Mouse (Mus musculus): ENCODE data around the gene Mtif3. TPM values are rescaled to one million over a fixed set of nuclear protein-coding genes. Genes with fewer than 3 reads are reported as not detected.

The Mtif3 gene
- 27.8 and 28.3 TPM in 2 replicates for polyA plus RNA-seq (2015; fragmentation: Nextera tagmentation; extraction: Ambion mirVana)

- Histone ChIP-seq H3K4me3 (replicated peaks) (peak within 1 kb of the TSS; percentile 90), H3K9ac (peak within 1 kb of the TSS; percentile 82), H3K27ac (peak within 1 kb of the TSS; percentile 60), H3K36me3 (peaks cover 4% of the 10 kb centered on the region; the same call in 1 of the 2 replicates), H3K4me2 (replicated peaks) (peak within 1 kb of the TSS; percentile 52), H3K9me3 (no peaks in the 10 kb centered on the region), H3K27me3 (replicated peaks) (no peaks in the 10 kb centered on the region), H3K4me1 (replicated peaks) (peaks cover 5% of the 10 kb centered on the region; the same call in 1 of the 2 replicates)
- peak; percentile 91 for ATAC-seq
- WGBS: 1% methylated on average over 46 of the region's 46 CpGs
These were observed at the start of gene Mtif3 for GRCm38 (mm10) chr5:146963118-146963936. Mtif3 (minus strand) TSS chr5:146963800.

GRCm38 (mm10) chr5:147011333-147011732 lies 47.7 kb upstream of the Mtif3 start:
- no peaks in the 10 kb centered on the region for H3K9me3 ChIP-seq
- ATAC-seq: no peak
- H3K27ac ChIP-seq: no peak overlapping the region
- no peaks in the 10 kb centered on the region for H3K27me3 ChIP-seq (replicated peaks)
- WGBS: 79% methylated on average over 10 of the region's 10 CpGs
- no peak overlapping the region for H3K4me3 ChIP-seq (replicated peaks)
- H3K9ac ChIP-seq: no peak overlapping the region
- no peaks in the 10 kb centered on the region for H3K36me3 ChIP-seq
- no peaks in the 10 kb centered on the region for H3K4me1 ChIP-seq (replicated peaks)
- no peak overlapping the region for H3K4me2 ChIP-seq (replicated peaks)

GRCm38 (mm10) chr5:147003303-147003702 lies 39.7 kb upstream of the Mtif3 start:
- H3K36me3 ChIP-seq: no peaks in the 10 kb centered on the region
- 72% methylated on average over 1 of the region's 1 CpGs for WGBS
- no peaks in the 10 kb centered on the region for H3K9me3 ChIP-seq
- H3K27ac ChIP-seq: no peak overlapping the region
- H3K4me2 ChIP-seq (replicated peaks): no peak overlapping the region
- 0 out of 2 replicates have a peak, but pooled peaks cover 3% of the 10 kb centered on the region for H3K4me1 ChIP-seq (replicated peaks)
- no peak overlapping the region for H3K9ac ChIP-seq
- no peak overlapping the region for H3K4me3 ChIP-seq (replicated peaks)
- H3K27me3 ChIP-seq (replicated peaks): no peaks in the 10 kb centered on the region
- no peak for ATAC-seq

GRCm38 (mm10) chr5:147001312-147001711 lies 37.7 kb upstream of the Mtif3 start:
- Histone ChIP-seq H3K27me3 (replicated peaks) (no peaks in the 10 kb centered on the region), H3K4me3 (replicated peaks) (no peak overlapping the region), H3K36me3 (no peaks in the 10 kb centered on the region), H3K4me2 (replicated peaks) (no peak overlapping the region), H3K9me3 (no peaks in the 10 kb centered on the region), H3K4me1 (replicated peaks) (0 out of 2 replicates have a peak, but pooled peaks cover 3% of the 10 kb centered on the region), H3K27ac (no peak overlapping the region), H3K9ac (no peak overlapping the region)
- no peak for ATAC-seq
- 78% methylated on average over 4 of the region's 4 CpGs for WGBS

GRCm38 (mm10) chr5:146998802-146999201 lies 35.2 kb upstream of the Mtif3 start:
- H3K9me3 ChIP-seq: no peaks in the 10 kb centered on the region
- 0 out of 2 replicates have a peak, but pooled peaks cover 3% of the 10 kb centered on the region for H3K4me1 ChIP-seq (replicated peaks)
- no peak overlapping the region for H3K4me2 ChIP-seq (replicated peaks)
- WGBS: 91% methylated on average over 12 of the region's 12 CpGs
- H3K27ac ChIP-seq: no peak overlapping the region
- H3K36me3 ChIP-seq: no peaks in the 10 kb centered on the region
- H3K9ac ChIP-seq: no peak overlapping the region
- no peaks in the 10 kb centered on the region for H3K27me3 ChIP-seq (replicated peaks)
- no peak for ATAC-seq
- H3K4me3 ChIP-seq (replicated peaks): no peak overlapping the region

- Histone ChIP-seq H3K9me3 (no peaks in the 10 kb centered on the region), H3K36me3 (no peaks in the 10 kb centered on the region), H3K4me2 (replicated peaks) (no peak overlapping the region), H3K9ac (no peak overlapping the region), H3K27me3 (replicated peaks) (no peaks in the 10 kb centered on the region), H3K4me1 (replicated peaks) (0 out of 2 replicates have a peak, but pooled peaks cover 3% of the 10 kb centered on the region), H3K27ac (no peak overlapping the region), H3K4me3 (replicated peaks) (no peak overlapping the region)
- 83% methylated on average over 7 of the region's 7 CpGs for WGBS
- no peak for ATAC-seq
These were observed 33.2 kb upstream of the Mtif3 start for GRCm38 (mm10) chr5:146996812-146997211.

GRCm38 (mm10) chr5:146994973-146995372 lies 31.4 kb upstream of the Mtif3 start:
- Histone ChIP-seq H3K4me1 (replicated peaks) (no peaks in the 10 kb centered on the region), H3K27me3 (replicated peaks) (no peaks in the 10 kb centered on the region), H3K27ac (no peak overlapping the region), H3K4me2 (replicated peaks) (no peak overlapping the region), H3K9me3 (no peaks in the 10 kb centered on the region), H3K36me3 (no peaks in the 10 kb centered on the region), H3K9ac (no peak overlapping the region), H3K4me3 (replicated peaks) (no peak overlapping the region)
- ATAC-seq: no peak
- 55% methylated on average over 6 of the region's 6 CpGs for WGBS

- no peaks in the 10 kb centered on the region for H3K27me3 ChIP-seq (replicated peaks)
- H3K4me3 ChIP-seq (replicated peaks): no peak overlapping the region
- no peaks in the 10 kb centered on the region for H3K36me3 ChIP-seq
- no peaks in the 10 kb centered on the region for H3K4me1 ChIP-seq (replicated peaks)
- no peak overlapping the region for H3K27ac ChIP-seq
- no peak for ATAC-seq
- 60% methylated on average over 8 of the region's 8 CpGs for WGBS
- no peak overlapping the region for H3K9ac ChIP-seq
- no peak overlapping the region for H3K4me2 ChIP-seq (replicated peaks)
- H3K9me3 ChIP-seq: no peaks in the 10 kb centered on the region
These were observed 29.9 kb upstream of the Mtif3 start for GRCm38 (mm10) chr5:146993509-146993908.

- no peak overlapping the region for H3K4me3 ChIP-seq (replicated peaks)
- no peaks in the 10 kb centered on the region for H3K36me3 ChIP-seq
- H3K4me1 ChIP-seq (replicated peaks): no peaks in the 10 kb centered on the region
- ATAC-seq: no peak
- H3K27ac ChIP-seq: no peak overlapping the region
- H3K4me2 ChIP-seq (replicated peaks): no peak overlapping the region
- no peaks in the 10 kb centered on the region for H3K9me3 ChIP-seq
- WGBS: 65% methylated on average over 5 of the region's 5 CpGs
- H3K9ac ChIP-seq: no peak overlapping the region
- 0 out of 2 replicates have a peak, but pooled peaks cover 2% of the 10 kb centered on the region for H3K27me3 ChIP-seq (replicated peaks)
These were observed 25.5 kb upstream of the Mtif3 start for GRCm38 (mm10) chr5:146989051-146989450.

- H3K36me3 ChIP-seq: no peaks in the 10 kb centered on the region
- H3K9me3 ChIP-seq: no peaks in the 10 kb centered on the region
- no peak overlapping the region for H3K4me2 ChIP-seq (replicated peaks)
- 0 out of 2 replicates have a peak, but pooled peaks cover 2% of the 10 kb centered on the region for H3K27me3 ChIP-seq (replicated peaks)
- no peak overlapping the region for H3K9ac ChIP-seq
- no peak for ATAC-seq
- 73% methylated on average over 10 of the region's 10 CpGs for WGBS
- H3K27ac ChIP-seq: no peak overlapping the region
- H3K4me1 ChIP-seq (replicated peaks): no peaks in the 10 kb centered on the region
- H3K4me3 ChIP-seq (replicated peaks): no peak overlapping the region
These were observed 24.0 kb upstream of the Mtif3 start for GRCm38 (mm10) chr5:146987588-146987987.

- no peaks in the 10 kb centered on the region for H3K9me3 ChIP-seq
- no peak overlapping the region for H3K4me3 ChIP-seq (replicated peaks)
- no peaks in the 10 kb centered on the region for H3K4me1 ChIP-seq (replicated peaks)
- no peak overlapping the region for H3K4me2 ChIP-seq (replicated peaks)
- H3K27me3 ChIP-seq (replicated peaks): 0 out of 2 replicates have a peak, but pooled peaks cover 2% of the 10 kb centered on the region
- no peak overlapping the region for H3K27ac ChIP-seq
- no peak overlapping the region for H3K9ac ChIP-seq
- WGBS: 71% methylated on average over 21 of the region's 21 CpGs
- no peak for ATAC-seq
- H3K36me3 ChIP-seq: no peaks in the 10 kb centered on the region
These were observed 22.3 kb upstream of the Mtif3 start for GRCm38 (mm10) chr5:146985725-146986433.

GRCm38 (mm10) chr5:146983216-146983615 lies 19.6 kb upstream of the Mtif3 start:
- no peak overlapping the region for H3K4me2 ChIP-seq (replicated peaks)
- H3K27me3 ChIP-seq (replicated peaks): 0 out of 2 replicates have a peak, but pooled peaks cover 2% of the 10 kb centered on the region
- H3K36me3 ChIP-seq: no peaks in the 10 kb centered on the region
- H3K27ac ChIP-seq: no peak overlapping the region
- no peak overlapping the region for H3K4me3 ChIP-seq (replicated peaks)
- peak; percentile 49; the same call in 1 of the 2 replicates for ATAC-seq
- no peaks in the 10 kb centered on the region for H3K4me1 ChIP-seq (replicated peaks)
- WGBS: 6% methylated on average over 8 of the region's 8 CpGs
- no peaks in the 10 kb centered on the region for H3K9me3 ChIP-seq
- no peak overlapping the region for H3K9ac ChIP-seq
